Mouse (Mus musculus): ENCODE measurements at regions not wholly inside any gene's neighbourhood (a gene's known extent, or its start where the extent isn't known, plus 50 kb on each side); places are given as distances from the start of the nearest gene placed in this dataset.

GRCm38 (mm10) chr1:88957061-88957460 lies 113.2 kb upstream of the Sh3bp4 start:
- DNase-seq (ENCODE audit: low read depth, low spot score): no peak

- DNase-seq (ENCODE audit: low read depth, low spot score): no peak
Measured at GRCm38 (mm10) chr1:88959715-88960114, 110.5 kb upstream of the Sh3bp4 start.

DNA sequence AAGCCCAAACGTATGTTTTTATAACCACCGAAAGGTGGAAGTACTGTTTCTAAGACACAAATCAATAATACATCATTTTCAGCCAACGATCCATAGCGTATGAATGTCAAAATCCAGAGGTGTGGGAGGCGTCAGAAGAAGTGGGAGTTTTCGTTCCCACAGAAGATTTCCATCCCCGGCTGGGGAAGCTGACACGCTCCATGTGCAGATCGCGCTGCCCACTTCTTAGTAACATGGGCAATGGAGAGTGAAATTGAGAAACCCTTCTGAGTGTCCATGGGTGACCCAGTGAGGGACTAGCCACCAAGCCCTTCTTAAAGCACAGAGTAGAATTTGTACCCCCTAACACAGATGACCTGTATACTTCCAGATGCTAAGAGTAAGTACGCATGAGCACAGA lies 110.1 kb upstream of the Sh3bp4 start:
- no peak for DNase-seq (ENCODE audit: low read depth, low spot score)

- DNase-seq (ENCODE audit: low read depth, low spot score): no peak
Measured at GRCm38 (mm10) chr1:88964045-88964747, 106.0 kb upstream of the Sh3bp4 start.

- DNase-seq (ENCODE audit: low read depth, low spot score): no peak
Measured at GRCm38 (mm10) chr1:88966416-88966815, 103.8 kb upstream of the Sh3bp4 start.

- DNase-seq (ENCODE audit: low read depth, low spot score): no peak
Measured at GRCm38 (mm10) chr1:88968142-88968541, 102.1 kb upstream of the Sh3bp4 start.

DNA sequence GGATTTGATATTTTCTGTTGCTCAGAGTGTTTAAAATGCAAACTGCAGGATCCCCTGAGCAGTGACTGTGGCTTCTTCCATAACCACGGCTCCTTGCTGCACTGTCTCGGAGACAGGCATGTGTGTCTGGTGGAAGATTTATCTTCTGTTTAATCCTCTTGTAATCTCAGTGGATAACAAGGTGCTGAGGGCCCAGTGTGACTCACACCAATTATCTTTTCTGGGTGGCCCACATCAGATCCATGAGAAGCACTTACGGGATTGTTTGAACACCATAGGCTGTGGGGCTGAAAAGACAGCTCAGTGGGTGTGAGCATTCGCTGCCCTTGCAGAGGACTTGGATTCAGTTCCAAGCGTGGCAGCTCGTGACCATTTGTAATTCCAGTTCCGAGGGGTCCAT lies 101.2 kb upstream of the Sh3bp4 start:
- DNase-seq (ENCODE audit: low read depth, low spot score): no peak

GRCm38 (mm10) chr1:88969630-88970029 lies 100.6 kb upstream of the Sh3bp4 start:
- no peak for DNase-seq (ENCODE audit: low read depth, low spot score)

DNA sequence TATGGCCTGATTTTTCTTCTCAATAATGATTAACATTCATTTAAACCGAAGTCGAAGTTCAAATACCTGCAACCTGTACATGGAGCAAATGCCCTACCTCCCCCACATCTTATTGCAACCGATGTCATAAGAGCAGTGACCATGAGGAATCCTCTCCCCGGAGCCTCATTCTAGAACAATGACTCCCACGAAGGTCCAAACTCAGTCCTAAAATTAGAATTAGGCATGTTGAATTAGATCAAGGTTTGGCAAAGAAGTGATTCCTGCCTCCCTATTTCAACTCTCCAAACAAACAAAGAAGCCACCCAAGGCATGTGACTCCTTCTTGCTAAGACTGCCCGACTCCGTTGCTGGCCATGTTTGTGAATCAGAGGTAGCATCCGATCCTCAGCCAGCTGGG lies 94.1 kb upstream of the Sh3bp4 start:
- no peak for DNase-seq (ENCODE audit: low read depth, low spot score)

GRCm38 (mm10) chr1:88988011-88988695 lies 82.1 kb upstream of the Sh3bp4 start:
- DNase-seq (ENCODE audit: low read depth, low spot score): peak; percentile 90

GRCm38 (mm10) chr1:88994588-88995331 lies 75.5 kb upstream of the Sh3bp4 start:
- peak; percentile 71 for DNase-seq (ENCODE audit: low read depth, low spot score)

DNA sequence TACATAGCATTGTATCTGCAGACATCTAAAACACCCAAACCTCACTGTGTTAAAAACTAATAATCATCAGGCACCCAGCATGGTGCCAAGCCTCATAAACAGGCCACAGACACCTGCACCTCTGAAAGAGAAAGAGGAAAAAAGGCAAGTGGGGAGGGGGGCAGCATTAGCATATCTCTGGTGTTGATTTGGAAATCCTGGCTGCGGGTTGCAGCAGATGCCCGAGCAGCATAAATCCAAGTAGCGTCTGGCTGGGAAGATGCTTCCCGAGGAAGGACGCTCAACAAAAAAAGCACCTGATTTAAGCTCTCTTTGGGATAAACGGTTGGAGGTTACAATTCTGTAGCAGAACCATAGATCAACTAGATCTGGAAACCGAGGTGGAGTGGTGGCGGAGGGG lies 74.3 kb upstream of the Sh3bp4 start:
- DNase-seq (ENCODE audit: low read depth, low spot score): no peak

DNA sequence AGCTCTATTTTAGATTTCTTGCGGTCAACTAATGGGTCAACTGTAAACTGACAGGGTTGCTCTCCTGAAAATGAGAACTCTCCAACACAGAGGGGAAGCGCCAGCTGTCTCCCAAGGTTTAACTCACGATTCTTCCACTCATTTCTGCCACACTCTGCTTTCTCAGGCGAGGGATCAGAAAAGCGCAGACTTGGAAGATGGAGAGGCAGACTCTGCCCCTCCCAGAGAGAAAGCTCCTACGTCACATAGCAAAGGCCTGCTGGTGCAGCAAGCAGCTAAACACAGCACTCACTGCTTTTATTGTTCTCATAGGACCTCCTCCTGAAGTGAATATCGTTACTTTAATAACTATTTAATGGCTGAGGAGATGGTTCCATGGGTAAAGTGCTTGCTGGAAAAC lies 73.6 kb upstream of the Sh3bp4 start:
- no peak for DNase-seq (ENCODE audit: low read depth, low spot score)

GRCm38 (mm10) chr1:88997847-88998246 lies 72.4 kb upstream of the Sh3bp4 start:
- DNase-seq (ENCODE audit: low read depth, low spot score): no peak

DNA sequence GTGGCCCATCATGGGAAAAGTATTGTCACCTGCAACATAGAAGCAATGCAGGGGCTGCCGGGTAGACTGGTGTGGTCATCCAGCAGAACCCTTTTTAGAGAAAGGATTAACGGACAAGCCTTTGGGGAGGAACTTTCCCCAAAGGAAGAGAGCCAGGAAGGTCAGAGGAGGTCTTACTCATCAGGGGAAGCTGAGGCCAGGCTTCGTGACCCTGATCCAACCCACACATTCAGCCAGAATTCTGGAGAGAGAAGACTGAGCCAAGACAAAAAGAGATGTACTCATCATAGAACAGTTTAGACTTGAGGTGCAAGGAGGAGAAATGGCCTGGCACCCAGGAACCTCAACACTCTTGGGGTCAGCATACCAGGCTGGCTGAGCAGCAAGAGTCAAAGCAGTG lies 67.9 kb upstream of the Sh3bp4 start:
- no peak for DNase-seq (ENCODE audit: low read depth, low spot score)

- no peak for DNase-seq (ENCODE audit: low read depth, low spot score)
Measured at GRCm38 (mm10) chr1:89003752-89004151, 66.5 kb upstream of the Sh3bp4 start.

- DNase-seq (ENCODE audit: low read depth, low spot score): no peak
Measured at GRCm38 (mm10) chr1:89007476-89007875, 62.7 kb upstream of the Sh3bp4 start.

DNA sequence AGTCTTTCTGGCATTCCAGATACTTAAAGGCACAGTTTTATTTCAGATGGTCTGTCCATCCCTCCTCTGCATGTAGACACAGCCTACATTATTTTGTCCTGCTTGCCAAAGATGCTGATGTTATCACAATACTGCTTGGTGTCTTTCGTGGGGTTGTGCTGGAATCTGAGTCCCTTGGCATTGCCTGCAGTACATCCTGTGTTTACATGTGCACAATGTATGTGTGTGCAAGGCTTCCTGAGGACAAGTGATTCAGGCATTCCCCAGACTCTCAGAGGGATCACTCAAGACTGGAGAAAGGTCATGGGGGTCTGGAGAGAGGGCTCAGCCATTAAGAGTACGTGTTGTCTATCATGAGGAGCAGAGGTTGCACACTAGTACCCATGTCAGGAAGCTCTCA lies 60.0 kb upstream of the Sh3bp4 start:
- no peak for DNase-seq (ENCODE audit: low read depth, low spot score)

DNA sequence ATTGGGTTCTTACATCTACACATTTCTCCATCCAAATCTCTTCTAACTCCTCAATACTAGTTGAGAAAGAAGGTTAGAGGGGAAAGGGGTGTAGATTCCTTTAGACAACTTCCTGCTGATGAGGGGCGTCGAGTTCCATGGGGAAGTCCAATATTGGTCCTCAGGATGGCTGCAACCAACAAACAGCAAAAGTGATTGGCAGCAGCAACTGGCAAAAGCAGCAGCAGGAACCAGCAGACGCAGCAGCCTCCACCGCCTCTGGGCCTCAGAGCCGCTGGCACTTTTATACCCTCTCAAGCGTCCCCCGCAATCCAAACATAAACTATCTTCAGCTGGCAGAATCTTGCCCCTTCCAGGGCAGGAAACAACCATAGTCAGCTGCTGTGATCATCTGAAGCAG lies 58.8 kb upstream of the Sh3bp4 start:
- DNase-seq (ENCODE audit: low read depth, low spot score): no peak

- no peak for DNase-seq (ENCODE audit: low read depth, low spot score)
Measured at GRCm38 (mm10) chr1:89015385-89015784, 54.8 kb upstream of the Sh3bp4 start.

DNA sequence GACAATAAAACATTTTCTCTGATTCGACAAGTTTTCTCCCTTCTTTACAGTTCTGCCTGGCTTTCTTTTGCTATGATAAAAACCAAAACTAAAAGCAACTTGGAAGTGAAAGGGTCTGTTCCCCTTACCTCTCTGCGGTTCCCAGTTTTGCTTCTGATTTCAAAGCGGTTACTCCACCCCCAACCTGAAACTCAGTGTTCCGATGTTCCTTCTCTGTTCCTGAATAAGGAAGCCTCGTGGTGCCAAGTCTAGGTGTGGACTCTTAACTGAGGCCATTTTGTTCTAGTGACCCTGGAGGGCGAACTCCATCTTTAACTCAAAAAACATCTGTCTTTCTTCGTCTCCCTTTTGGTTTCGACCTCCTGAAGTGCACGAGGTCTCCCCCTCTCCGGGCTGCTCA lies 54.4 kb upstream of the Sh3bp4 start:
- no peak for DNase-seq (ENCODE audit: low read depth, low spot score)

GRCm38 (mm10) chr1:89019778-89020373 lies 50.3 kb upstream of the Sh3bp4 start:
- peak; percentile 82 for DNase-seq (ENCODE audit: low read depth, low spot score)

Data from 3T3-L1 (cell line).